Comparison of ENCODE assay signal across 14 mouse cellular contexts in genomic region chr4:13659512-13659843, GRCm38 (mm10).
DNase-seq lines count a peak whose midpoint lies in the region; ATAC-seq and TF ChIP-seq lines count a peak whose summit lies in the region.
"Had no signal": no experiment of that assay in that cellular context is flagged by ENCODE, and none has a peak within 500 bp of the region (broad histone marks: within the 10 kb centered on the region; RNA-seq: fewer than 3 reads in every experiment).

No protein-coding gene starts in this region.

- DNase-seq in heart, postnatal 4 days, result no peak
- no peak for DNase-seq in lung, adult 2 months
- DNase-seq in forebrain, embryonic 14.5 days (ENCODE audit: low spot score), result no peak
- DNase-seq in forebrain, postnatal 0 days, result no peak
- DNase-seq: gastrocnemius, postnatal 36 days; lung, adult 18-20 months; thymus, adult 2 months had no signal

- peak overlapping the region; percentile 15 to 35; a peak in 2 of 4 replicates for H3K27ac ChIP-seq in heart, embryonic 14.5 days (replicated peaks in 1 of 2; ENCODE audit: control insufficient read depth in 1 of 2, insufficient read depth in 1 of 2, low read depth in 2 of 2, low read length in 2 of 2)
- peak overlapping the region; percentile 41; the same call in 1 of the 2 replicates for H3K27ac ChIP-seq in lung, embryonic 15.5 days
- peak overlapping the region; percentile 77; the same call in 1 of the 2 replicates for H3K27ac ChIP-seq in forebrain, embryonic 14.5 days (ENCODE audit: low read depth, low read length)
- H3K27ac ChIP-seq in forebrain, postnatal 0 days (ENCODE audit: low read depth, low read length), result no peak overlapping the region
- H3K27ac ChIP-seq in kidney, embryonic 16.5 days (ENCODE audit: low read length), result no peak overlapping the region
- H3K27ac ChIP-seq: embryonic facial prominence, embryonic 12.5 days; kidney, embryonic 15.5 days had no signal

- H3K4me2 ChIP-seq in heart, embryonic 14.5 days (ENCODE audit: low read length), result no peak overlapping the region
- no peak overlapping the region for H3K4me2 ChIP-seq in lung, embryonic 15.5 days
- H3K4me2 ChIP-seq in forebrain, embryonic 14.5 days (ENCODE audit: low read length), result no peak overlapping the region
- H3K4me2 ChIP-seq in forebrain, postnatal 0 days (ENCODE audit: low read depth), result no peak overlapping the region
- no peak overlapping the region for H3K4me2 ChIP-seq in kidney, embryonic 16.5 days (replicated peaks; ENCODE audit: low read depth, low read length)
- H3K4me2 ChIP-seq: embryonic facial prominence, embryonic 12.5 days; heart, embryonic 12.5 days; kidney, embryonic 15.5 days had no signal

- no peak overlapping the region for H3K9ac ChIP-seq in heart, embryonic 14.5 days (ENCODE audit: low read length)
- H3K9ac ChIP-seq in lung, embryonic 15.5 days, result no peak overlapping the region
- H3K9ac ChIP-seq in forebrain, embryonic 14.5 days (ENCODE audit: low read length), result no peak overlapping the region
- no peak overlapping the region for H3K9ac ChIP-seq in forebrain, postnatal 0 days
- no peak overlapping the region for H3K9ac ChIP-seq in kidney, embryonic 16.5 days (replicated peaks; ENCODE audit: low read length)
- H3K9ac ChIP-seq: embryonic facial prominence, embryonic 12.5 days; heart, embryonic 12.5 days; kidney, embryonic 15.5 days had no signal

- no peak for TF ChIP-seq POLR2A in lung, adult 2 months (IDR thresholded peaks at IDR 0.05; ENCODE audit: borderline replicate concordance, extremely low read depth, low read depth, low read length)

- H3K4me3 ChIP-seq in heart, embryonic 14.5 days (ENCODE audit: control insufficient read depth in 1 of 2, insufficient read depth in 1 of 2, low read depth in 1 of 2, low read length in 2 of 2), result no peak overlapping the region
- H3K4me3 ChIP-seq in lung, embryonic 15.5 days, result no peak overlapping the region
- no peak overlapping the region for H3K4me3 ChIP-seq in lung, adult 2 months (replicated peaks; ENCODE audit: extremely low read depth, low read depth, low read length)
- no peak overlapping the region for H3K4me3 ChIP-seq in forebrain, embryonic 14.5 days (ENCODE audit: low read depth, low read length)
- H3K4me3 ChIP-seq in forebrain, postnatal 0 days (ENCODE audit: low read depth, low read length), result no peak overlapping the region
- no peak overlapping the region for H3K4me3 ChIP-seq in kidney, embryonic 16.5 days (ENCODE audit: low read length)
- H3K4me3 ChIP-seq: embryonic facial prominence, embryonic 12.5 days; heart, embryonic 12.5 days; kidney, embryonic 15.5 days had no signal

- no peaks in the 10 kb centered on the region for H3K27me3 ChIP-seq in heart, embryonic 14.5 days (ENCODE audit: control insufficient read depth, insufficient read depth, low read length)
- no peaks in the 10 kb centered on the region for H3K27me3 ChIP-seq in lung, embryonic 15.5 days
- no peaks in the 10 kb centered on the region for H3K27me3 ChIP-seq in forebrain, embryonic 14.5 days (replicated peaks; ENCODE audit: control insufficient read depth, insufficient read depth, low read length)
- H3K27me3 ChIP-seq in forebrain, postnatal 0 days (ENCODE audit: insufficient read depth, low read length), result no peaks in the 10 kb centered on the region
- no peaks in the 10 kb centered on the region for H3K27me3 ChIP-seq in kidney, embryonic 16.5 days (ENCODE audit: insufficient read depth, low read length)
- H3K27me3 ChIP-seq: embryonic facial prominence, embryonic 12.5 days; heart, embryonic 12.5 days; kidney, embryonic 15.5 days had no signal

- H3K9me3 ChIP-seq in heart, embryonic 14.5 days (ENCODE audit: control insufficient read depth, low read length), result no peaks in the 10 kb centered on the region
- no peaks in the 10 kb centered on the region for H3K9me3 ChIP-seq in lung, embryonic 15.5 days
- H3K9me3 ChIP-seq in forebrain, embryonic 14.5 days (replicated peaks; ENCODE audit: control insufficient read depth, low read length), result no peaks in the 10 kb centered on the region
- no peaks in the 10 kb centered on the region for H3K9me3 ChIP-seq in forebrain, postnatal 0 days (ENCODE audit: low read length)
- no peaks in the 10 kb centered on the region for H3K9me3 ChIP-seq in kidney, embryonic 16.5 days (ENCODE audit: low read length)
- H3K9me3 ChIP-seq: embryonic facial prominence, embryonic 12.5 days; heart, embryonic 12.5 days; kidney, embryonic 15.5 days had no signal

- TF ChIP-seq CTCF in lung, adult 2 months (IDR thresholded peaks at IDR 0.05; ENCODE audit: insufficient read depth, low read length), result no peak
- TF ChIP-seq CTCF in forebrain, postnatal 0 days (IDR thresholded peaks at IDR 0.05; ENCODE audit: low read depth), result no peak

- no peaks in the 10 kb centered on the region for H3K36me3 ChIP-seq in heart, embryonic 14.5 days (ENCODE audit: control insufficient read depth, insufficient read depth, low read length)
- H3K36me3 ChIP-seq in lung, embryonic 15.5 days, result no peaks in the 10 kb centered on the region
- H3K36me3 ChIP-seq in forebrain, embryonic 14.5 days (ENCODE audit: control insufficient read depth, insufficient read depth, low read length), result no peaks in the 10 kb centered on the region
- H3K36me3 ChIP-seq in forebrain, postnatal 0 days (ENCODE audit: insufficient read depth), result no peaks in the 10 kb centered on the region
- no peaks in the 10 kb centered on the region for H3K36me3 ChIP-seq in kidney, embryonic 16.5 days (ENCODE audit: insufficient read depth, low read length)
- H3K36me3 ChIP-seq: embryonic facial prominence, embryonic 12.5 days; heart, embryonic 12.5 days; kidney, embryonic 15.5 days had no signal

- no peak for ATAC-seq in heart, embryonic 14.5 days (ENCODE audit: insufficient number of reproducible peaks, insufficient read depth, low FRiP score, low read depth)
- peak; percentile 42; the same call in 1 of the 2 replicates for ATAC-seq in lung, embryonic 15.5 days (ENCODE audit: borderline replicate concordance, extremely low read depth, low FRiP score, low TSS enrichment)
- no peak for ATAC-seq in forebrain, embryonic 14.5 days
- ATAC-seq in forebrain, postnatal 0 days, result peak; percentile 69; the same call in 1 of the 2 replicates
- no peak for ATAC-seq in kidney, embryonic 16.5 days (ENCODE audit: low FRiP score, low TSS enrichment)
- ATAC-seq: intestine, embryonic 16.5 days had no signal

- H3K4me1 ChIP-seq in heart, embryonic 14.5 days (ENCODE audit: control insufficient read depth in 2 of 2, insufficient read depth in 2 of 2, low read length in 2 of 2), result peaks cover 2 to 6% of the 10 kb centered on the region in 2 experiments; a peak in 3 of 4 replicates
- H3K4me1 ChIP-seq in lung, embryonic 15.5 days, result peaks cover 5% of the 10 kb centered on the region
- H3K4me1 ChIP-seq in lung, adult 2 months (ENCODE audit: control insufficient read depth, insufficient read depth, low read length), result no peaks in the 10 kb centered on the region
- peaks cover 5% of the 10 kb centered on the region; the same call in 1 of the 2 replicates for H3K4me1 ChIP-seq in forebrain, embryonic 14.5 days (ENCODE audit: control insufficient read depth, insufficient read depth, low read length)
- H3K4me1 ChIP-seq in forebrain, postnatal 0 days (ENCODE audit: insufficient read depth), result peaks cover 5% of the 10 kb centered on the region; the same call in 1 of the 2 replicates
- H3K4me1 ChIP-seq in kidney, embryonic 16.5 days (ENCODE audit: insufficient read depth, low read length), result no peaks in the 10 kb centered on the region
- H3K4me1 ChIP-seq: embryonic facial prominence, embryonic 12.5 days; kidney, embryonic 15.5 days had no signal

Comparison
In these comparisons a context has a peak if more than half of its experiments do, and no peak if none do; other contexts are left out.
1. ATAC-seq: peak in lung, embryonic 15.5 days (single experiment) and forebrain, postnatal 0 days (single experiment); none in heart, embryonic 14.5 days (single experiment), forebrain, embryonic 14.5 days (single experiment) and kidney, embryonic 16.5 days (single experiment).
2. H3K27ac ChIP-seq: peak in heart, embryonic 14.5 days (2 of 2), lung, embryonic 15.5 days (single experiment) and forebrain, embryonic 14.5 days (single experiment); none in forebrain, postnatal 0 days (single experiment) and kidney, embryonic 16.5 days (single experiment).